Comparison of ENCODE assay signal across 16 mouse cellular contexts in the genomic region with DNA sequence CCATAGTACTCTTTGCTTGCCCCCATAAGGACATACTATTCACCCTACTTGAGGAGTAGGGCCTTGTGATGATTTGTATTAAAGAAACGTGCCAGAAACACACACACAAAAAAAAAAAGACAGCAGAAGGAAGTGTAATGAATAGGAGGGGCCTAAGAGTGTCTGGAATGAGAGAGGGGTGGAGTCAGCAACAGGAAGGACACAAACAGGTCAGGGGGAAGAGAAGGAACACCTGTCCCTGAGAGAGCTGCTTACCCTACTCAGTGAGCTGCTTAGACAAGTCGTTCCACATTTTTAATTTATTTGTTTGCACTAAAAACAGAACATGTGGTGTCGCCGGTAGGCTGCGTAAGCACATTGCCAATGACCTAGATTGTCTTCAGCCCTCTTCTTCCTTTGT.
"Had no signal": no experiment of that assay in that cellular context is flagged by ENCODE, and none has a peak within 500 bp of the region (broad histone marks: within the 10 kb centered on the region; RNA-seq: fewer than 3 reads in every experiment).

No protein-coding gene starts in this region.

- H3K36me3 ChIP-seq: liver, embryonic 15.5 days; lung, embryonic 15.5 days; midbrain, embryonic 13.5 days; midbrain, embryonic 15.5 days; neural tube, embryonic 12.5 days had no signal

- H3K27me3 ChIP-seq: liver, embryonic 15.5 days; lung, embryonic 15.5 days; megakaryocyte, embryonic 14.5 days; midbrain, embryonic 13.5 days; midbrain, embryonic 15.5 days; neural tube, embryonic 12.5 days had no signal

- H3K4me1 ChIP-seq: liver, embryonic 15.5 days; lung, embryonic 15.5 days; midbrain, embryonic 13.5 days; midbrain, embryonic 15.5 days; neural tube, embryonic 12.5 days had no signal

- H3K9ac ChIP-seq: liver, embryonic 15.5 days; liver, postnatal 0 days; lung, embryonic 15.5 days; midbrain, embryonic 13.5 days; midbrain, embryonic 15.5 days; neural tube, embryonic 12.5 days had no signal

- H3K27ac ChIP-seq: liver, embryonic 15.5 days; lung, embryonic 15.5 days; midbrain, embryonic 13.5 days; midbrain, embryonic 15.5 days; neural tube, embryonic 12.5 days had no signal

- ATAC-seq: liver, postnatal 0 days; lung, postnatal 0 days; midbrain, embryonic 13.5 days; midbrain, embryonic 15.5 days had no signal

- DNase-seq: liver, postnatal 0 days; lung, adult 2 months; lung, postnatal 14 days; lung, postnatal 36 days; right cerebral cortex, postnatal 14 days; thymus, adult 2 months; thymus, postnatal 25 days; thymus, postnatal 4 days had no signal

- H3K4me2 ChIP-seq: liver, embryonic 15.5 days; lung, embryonic 15.5 days; midbrain, embryonic 11.5 days; midbrain, embryonic 13.5 days; midbrain, embryonic 15.5 days; neural tube, embryonic 12.5 days had no signal

- H3K9me3 ChIP-seq: liver, embryonic 15.5 days; lung, embryonic 15.5 days; megakaryocyte, embryonic 14.5 days; midbrain, embryonic 13.5 days; midbrain, embryonic 15.5 days; neural tube, embryonic 12.5 days had no signal

- H3K4me3 ChIP-seq: liver, embryonic 15.5 days; lung, embryonic 15.5 days; megakaryocyte, embryonic 14.5 days; midbrain, embryonic 13.5 days; midbrain, embryonic 15.5 days; neural tube, embryonic 12.5 days had no signal
